Mouse (Mus musculus): ENCODE results near the gene Tesk1.

DNA sequence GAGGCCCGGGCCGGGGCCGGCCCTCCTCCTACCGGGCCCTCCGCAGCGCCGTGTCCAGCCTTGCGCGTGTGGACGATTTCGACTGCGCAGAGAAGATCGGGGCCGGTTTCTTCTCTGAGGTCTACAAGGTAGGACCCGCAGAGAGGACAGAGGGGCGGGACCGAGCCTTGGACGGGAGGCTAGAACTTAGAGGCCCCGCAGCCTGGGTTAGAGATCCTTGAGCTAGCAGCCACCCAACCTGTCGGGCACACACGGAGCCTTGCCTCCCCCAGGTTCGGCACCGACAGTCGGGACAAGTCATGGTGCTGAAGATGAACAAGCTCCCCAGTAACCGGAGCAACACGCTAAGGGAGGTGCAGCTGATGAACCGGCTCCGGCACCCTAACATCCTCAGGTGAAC lies 1.8 kb downstream of the Tesk1 start:
- no peak for TF ChIP-seq CTCF (conservative IDR thresholded peaks at IDR 0.05; ENCODE audit: insufficient read depth, insufficient read length, low read depth, low read length)
- TF ChIP-seq POLR2A (IDR thresholded peaks at IDR 0.05; ENCODE audit: low read depth, low read length) = no peak

Measured in kidney, adult 2 months (tissue).